Mouse (Mus musculus) bone marrow, adult 2 months (tissue): ENCODE measurements at regions not wholly inside any gene's neighbourhood (a gene's known extent, or its start where the extent isn't known, plus 50 kb on each side); places are given as distances from the start of the nearest gene placed in this dataset.

Experiments
- CTCF ChIP-seq: fragments of 200-500 bp; IDR thresholded peaks from 2 replicates; pipeline ENCODE4 v1.5.1; 2011; ENCODE audit warnings: low read length, control low read depth; ENCODE audit not compliant: control insufficient read depth, insufficient read depth
- POLR2A ChIP-seq: fragments of 200-500 bp; IDR thresholded peaks from 2 replicates; pipeline ENCODE4 v1.6.1; 2011; ENCODE audit warnings: low read depth, mild to moderate bottlenecking, control low read depth, low read length, borderline replicate concordance; ENCODE audit not compliant: control insufficient read depth

DNA sequence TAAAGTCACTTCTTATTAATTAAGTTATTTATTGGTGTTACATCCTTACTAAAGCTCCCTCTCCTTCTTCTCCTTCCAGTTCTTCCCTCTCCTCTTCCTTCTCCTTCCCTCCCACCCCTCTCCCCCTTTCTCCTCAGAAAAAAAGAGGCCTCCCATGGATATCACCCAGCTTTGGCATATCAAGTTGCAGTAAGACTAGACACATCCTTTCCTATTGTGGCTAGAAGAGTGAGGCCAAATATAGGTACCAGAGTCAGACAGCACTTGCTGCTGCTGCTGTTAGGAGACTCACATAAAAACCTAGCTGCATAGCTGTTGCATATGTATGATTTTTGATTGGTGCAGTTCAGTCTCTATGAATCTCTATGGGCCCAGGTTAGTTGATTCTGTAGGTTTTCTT is 410.4 kb upstream of the Itga1 start:
- no peak for TF ChIP-seq POLR2A
- TF ChIP-seq CTCF, result no peak
